Mouse (Mus musculus): ENCODE measurements around the gene Chrne.

DNA sequence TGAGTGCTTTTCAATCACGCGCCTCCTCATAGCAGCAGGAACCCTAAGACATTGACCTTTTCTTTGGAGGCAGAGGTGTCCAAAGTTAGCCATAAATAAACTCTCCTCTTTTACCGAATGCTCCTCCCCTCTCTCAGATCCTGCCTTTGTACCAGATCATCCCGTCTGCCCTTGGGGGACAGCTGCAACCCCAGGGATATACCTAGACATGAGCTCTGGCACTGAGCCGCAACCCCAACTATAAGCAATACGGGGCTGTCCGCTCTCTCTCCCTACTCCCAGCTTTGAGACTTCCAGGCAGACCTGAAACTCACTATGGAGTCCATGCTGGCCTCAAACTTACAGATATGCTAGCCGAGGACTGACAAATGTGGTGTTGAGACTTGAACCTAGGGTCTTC is 47.7 kb upstream of the Chrne start:
- TF ChIP-seq CTCF (IDR thresholded peaks at IDR 0.05; ENCODE audit: insufficient read depth, low read length) (no peak), POLR2A (IDR thresholded peaks at IDR 0.05; ENCODE audit: borderline replicate concordance, extremely low read depth, low read depth, low read length) (no peak)

Data from lung, adult 2 months (tissue).